Mouse (Mus musculus): ENCODE measurements around the gene Pycard. TPM values are rescaled to one million over a fixed set of nuclear protein-coding genes. Genes with fewer than 3 reads are reported as not detected.
"Not testable (repeated sequence)": the region's sequence is repeated elsewhere in the genome, so short reads cannot be mapped to it uniquely, and the experiment has no call there.

Pycard gene
- polyA plus RNA-seq, 1 experiment from 2014 or later: 22.5 TPM

DNA sequence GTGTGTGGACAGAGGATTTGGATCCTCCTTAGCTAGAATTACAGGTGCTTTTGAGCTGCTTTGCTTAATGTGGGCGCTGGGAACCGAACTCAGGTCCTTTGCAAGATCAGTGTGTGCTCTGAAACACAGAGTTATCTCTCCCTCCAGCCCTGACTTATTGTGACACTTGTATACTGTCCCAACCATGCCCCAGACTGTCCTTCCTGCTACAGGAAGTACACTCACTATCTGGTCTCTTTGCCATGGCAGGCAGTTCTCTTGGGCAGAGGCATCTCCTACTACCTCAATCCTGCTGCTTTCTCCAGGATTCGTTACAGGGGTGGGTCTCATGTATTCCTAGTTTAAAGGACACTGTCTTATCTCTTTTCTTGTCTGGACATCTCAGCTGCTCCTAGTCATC lies 24.6 kb upstream of the Pycard start:
- Histone ChIP-seq H3K9me3 (no peaks in the 10 kb centered on the region), H3K4me3 (no peak overlapping the region), H3K36me3 (no peaks in the 10 kb centered on the region), H3K4me1 (no peaks in the 10 kb centered on the region), H3K27me3 (no peaks in the 10 kb centered on the region), H3K4me2 (replicated peaks) (no peak overlapping the region), H3K9ac (no peak overlapping the region), H3K27ac (no peak overlapping the region)
- no peak for ATAC-seq (ENCODE audit: low FRiP score, low read depth)
- 81% methylated on average over 3 of the region's 3 CpGs for WGBS

DNA sequence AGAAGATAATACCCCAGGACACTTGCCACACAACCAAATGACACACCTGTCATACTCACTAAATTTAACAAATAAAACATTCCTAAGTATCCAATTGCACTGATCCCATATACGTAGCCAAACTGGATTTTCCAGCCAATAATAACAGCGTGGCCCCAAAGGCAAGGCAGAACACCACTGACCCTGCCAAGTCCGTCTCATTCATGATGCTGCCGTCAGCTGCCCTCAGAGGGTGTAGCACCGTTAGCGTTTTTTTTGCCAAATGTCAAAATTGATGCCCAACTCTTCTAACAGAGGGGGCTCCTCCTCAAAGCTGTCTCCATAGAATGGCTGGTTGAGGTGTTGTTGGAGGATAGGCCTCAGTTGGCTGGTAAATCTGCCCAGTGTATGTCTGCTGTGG lies 23.0 kb upstream of the Pycard start:
- H3K4me2 ChIP-seq (replicated peaks): no peak overlapping the region
- no peak for ATAC-seq (ENCODE audit: low FRiP score, low read depth)
- 73% methylated on average over 6 of the region's 6 CpGs for WGBS
- H3K4me1 ChIP-seq: no peaks in the 10 kb centered on the region
- H3K9me3 ChIP-seq: no peaks in the 10 kb centered on the region
- no peak overlapping the region for H3K9ac ChIP-seq
- H3K4me3 ChIP-seq: no peak overlapping the region
- no peak overlapping the region for H3K27ac ChIP-seq
- H3K36me3 ChIP-seq: no peaks in the 10 kb centered on the region
- H3K27me3 ChIP-seq: no peaks in the 10 kb centered on the region

DNA sequence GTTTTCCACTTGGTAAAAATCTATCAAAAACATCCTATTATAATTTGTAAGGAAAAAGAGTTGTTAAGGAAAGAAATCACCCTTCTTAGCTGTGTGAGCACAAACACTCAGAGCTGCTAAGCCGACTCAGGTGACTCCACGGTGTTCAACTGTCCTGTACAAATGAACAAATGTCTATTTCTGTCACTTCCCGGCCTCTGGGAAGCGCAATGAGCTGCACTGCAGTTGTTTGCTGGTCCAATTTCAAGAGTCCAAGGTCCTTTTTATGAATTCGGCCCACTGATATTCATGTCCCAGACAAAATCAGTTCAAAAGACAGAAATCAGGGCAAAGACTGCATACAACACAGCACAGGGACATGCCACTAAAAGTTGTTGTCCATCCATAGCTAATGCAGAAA lies 22.5 kb upstream of the Pycard start:
- H3K4me3 ChIP-seq; H3K36me3 ChIP-seq; H3K9ac ChIP-seq; H3K27me3 ChIP-seq; H3K4me2 ChIP-seq (replicated peaks); H3K4me1 ChIP-seq; H3K9me3 ChIP-seq; H3K27ac ChIP-seq; ATAC-seq (ENCODE audit: low FRiP score, low read depth): not testable (repeated sequence)
- 82% methylated on average over 5 of the region's 5 CpGs for WGBS

DNA sequence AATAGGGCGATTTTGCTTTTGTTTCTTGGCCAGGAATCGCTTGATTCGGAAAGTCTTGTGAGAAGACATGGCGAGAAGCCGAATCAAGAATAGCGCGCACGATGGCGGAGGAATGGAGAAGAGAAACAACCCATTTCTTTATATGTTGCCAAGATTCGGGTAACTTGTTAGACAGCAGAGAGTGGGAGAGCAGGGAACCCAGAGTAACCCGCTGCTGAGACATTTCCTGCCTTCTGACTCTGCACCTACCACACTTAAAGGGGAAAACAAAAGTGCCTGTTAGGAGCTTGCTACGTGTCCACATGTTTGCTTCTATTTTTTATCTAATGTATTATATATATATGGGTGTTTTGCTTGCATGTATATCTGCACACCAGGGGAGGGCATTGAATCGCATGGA lies 19.4 kb upstream of the Pycard start:
- Histone ChIP-seq H3K4me2 (replicated peaks) (no peak overlapping the region), H3K27me3 (peaks cover 22% of the 10 kb centered on the region), H3K9me3 (no peaks in the 10 kb centered on the region), H3K9ac (no peak overlapping the region), H3K27ac (no peak overlapping the region), H3K36me3 (no peaks in the 10 kb centered on the region), H3K4me1 (0 out of 2 replicates have a peak, but pooled peaks cover 4% of the 10 kb centered on the region), H3K4me3 (no peak overlapping the region)
- ATAC-seq (ENCODE audit: low FRiP score, low read depth): no peak
- 88% methylated on average over 13 of the region's 13 CpGs for WGBS

DNA sequence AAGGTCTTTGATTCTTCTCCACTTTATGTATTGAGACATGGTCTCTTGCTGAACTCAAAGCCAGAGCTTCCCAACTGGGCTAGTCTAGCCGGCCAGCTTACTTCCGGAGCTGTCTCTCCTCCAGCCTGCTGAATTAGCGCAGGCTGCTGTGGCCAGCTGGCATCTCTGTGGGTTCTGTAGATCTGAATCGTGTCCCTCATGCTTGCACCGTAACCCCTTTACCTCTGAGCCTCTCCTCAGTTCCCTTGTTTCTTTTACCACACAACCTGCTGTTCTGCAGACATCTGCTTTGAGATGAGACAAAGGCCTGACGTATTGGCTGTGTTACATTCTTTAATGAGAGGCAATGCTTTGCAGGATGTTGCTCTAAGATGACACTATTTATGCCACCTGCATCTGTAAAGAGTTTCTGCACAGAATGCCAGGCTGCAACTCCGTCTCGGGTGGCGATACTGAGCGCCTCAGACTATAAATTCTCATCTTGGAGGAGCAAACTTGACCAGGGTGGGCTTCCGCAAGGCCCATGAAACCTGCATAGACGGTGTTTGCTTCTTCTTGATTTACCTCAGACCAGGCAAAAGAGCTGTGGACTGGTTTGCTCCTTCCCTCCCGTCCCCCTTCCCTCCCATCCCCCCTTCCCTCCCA lies 18.6 kb upstream of the Pycard start:
- Histone ChIP-seq H3K9me3 (no peaks in the 10 kb centered on the region), H3K9ac (no peak overlapping the region), H3K27me3 (peaks cover 22% of the 10 kb centered on the region), H3K4me3 (no peak overlapping the region), H3K36me3 (no peaks in the 10 kb centered on the region), H3K4me1 (0 out of 2 replicates have a peak, but pooled peaks cover 4% of the 10 kb centered on the region), H3K4me2 (replicated peaks) (no peak overlapping the region), H3K27ac (no peak overlapping the region)
- WGBS: 78% methylated on average over 13 of the region's 13 CpGs
- no peak for ATAC-seq (ENCODE audit: low FRiP score, low read depth)

DNA sequence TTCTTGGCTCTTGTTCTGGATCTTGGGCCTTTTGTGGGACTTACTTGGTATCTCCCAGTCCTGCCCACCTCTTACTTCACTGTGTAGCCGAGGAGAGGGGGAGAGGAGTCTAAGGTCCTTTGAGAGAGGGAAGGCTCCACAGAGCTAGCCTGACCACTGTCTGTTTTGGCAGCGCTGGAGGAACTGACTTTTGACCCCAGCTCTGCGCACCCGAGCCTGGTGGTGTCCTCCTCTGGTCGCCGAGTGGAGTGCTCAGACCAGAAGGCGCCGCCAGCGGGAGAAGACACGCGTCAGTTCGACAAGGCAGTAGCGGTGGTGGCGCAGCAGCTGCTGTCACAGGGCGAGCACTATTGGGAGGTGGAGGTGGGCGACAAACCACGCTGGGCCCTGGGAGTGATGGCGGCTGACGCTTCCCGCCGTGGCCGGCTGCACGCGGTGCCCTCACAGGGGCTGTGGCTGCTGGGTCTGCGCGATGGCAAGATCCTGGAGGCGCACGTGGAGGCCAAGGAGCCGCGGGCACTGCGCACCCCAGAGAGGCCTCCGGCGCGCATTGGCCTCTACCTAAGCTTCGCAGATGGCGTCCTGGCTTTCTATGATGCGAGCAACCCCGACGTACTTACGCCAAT lies 16.2 kb upstream of the Pycard start:
- no peak for ATAC-seq (ENCODE audit: low FRiP score, low read depth)
- no peaks in the 10 kb centered on the region for H3K9me3 ChIP-seq
- WGBS: 39% methylated on average over 40 of the region's 40 CpGs
- peak overlapping the region; percentile 28; the same call in 1 of the 2 replicates for H3K4me2 ChIP-seq (replicated peaks)
- H3K36me3 ChIP-seq: no peaks in the 10 kb centered on the region
- H3K4me3 ChIP-seq: no peak overlapping the region
- peaks cover 13% of the 10 kb centered on the region for H3K4me1 ChIP-seq
- H3K27me3 ChIP-seq: peaks cover 25% of the 10 kb centered on the region
- no peak overlapping the region for H3K27ac ChIP-seq
- 0 out of 2 replicates have a peak overlapping the region, but pooled peaks have one; percentile 9 for H3K9ac ChIP-seq

DNA sequence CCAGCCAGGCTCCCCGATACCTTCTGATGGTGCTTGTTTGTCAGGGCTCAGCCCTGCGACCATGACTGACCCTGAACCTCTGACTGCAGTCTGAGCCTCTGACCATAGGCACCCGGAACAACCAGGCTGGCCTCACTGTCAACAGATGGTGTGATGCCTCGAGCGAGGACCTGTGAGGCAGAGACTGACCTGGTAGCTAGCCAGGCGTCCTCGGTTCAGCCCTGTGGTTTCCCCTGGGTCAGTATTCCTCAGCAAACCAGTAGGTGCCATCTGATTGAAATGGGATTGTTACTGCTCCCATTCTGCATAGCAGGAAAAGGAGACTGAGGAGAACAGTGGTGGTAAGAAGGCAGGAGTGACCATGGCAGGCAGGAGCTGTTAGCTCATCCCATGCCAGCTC lies 12.5 kb upstream of the Pycard start:
- Histone ChIP-seq H3K4me3 (no peak overlapping the region), H3K9ac (no peak overlapping the region), H3K4me2 (replicated peaks) (no peak overlapping the region), H3K36me3 (no peaks in the 10 kb centered on the region), H3K27me3 (peaks cover 29% of the 10 kb centered on the region), H3K27ac (no peak overlapping the region), H3K4me1 (peaks cover 25% of the 10 kb centered on the region), H3K9me3 (no peaks in the 10 kb centered on the region)
- 76% methylated on average over 7 of the region's 7 CpGs for WGBS
- ATAC-seq (ENCODE audit: low FRiP score, low read depth): no peak

DNA sequence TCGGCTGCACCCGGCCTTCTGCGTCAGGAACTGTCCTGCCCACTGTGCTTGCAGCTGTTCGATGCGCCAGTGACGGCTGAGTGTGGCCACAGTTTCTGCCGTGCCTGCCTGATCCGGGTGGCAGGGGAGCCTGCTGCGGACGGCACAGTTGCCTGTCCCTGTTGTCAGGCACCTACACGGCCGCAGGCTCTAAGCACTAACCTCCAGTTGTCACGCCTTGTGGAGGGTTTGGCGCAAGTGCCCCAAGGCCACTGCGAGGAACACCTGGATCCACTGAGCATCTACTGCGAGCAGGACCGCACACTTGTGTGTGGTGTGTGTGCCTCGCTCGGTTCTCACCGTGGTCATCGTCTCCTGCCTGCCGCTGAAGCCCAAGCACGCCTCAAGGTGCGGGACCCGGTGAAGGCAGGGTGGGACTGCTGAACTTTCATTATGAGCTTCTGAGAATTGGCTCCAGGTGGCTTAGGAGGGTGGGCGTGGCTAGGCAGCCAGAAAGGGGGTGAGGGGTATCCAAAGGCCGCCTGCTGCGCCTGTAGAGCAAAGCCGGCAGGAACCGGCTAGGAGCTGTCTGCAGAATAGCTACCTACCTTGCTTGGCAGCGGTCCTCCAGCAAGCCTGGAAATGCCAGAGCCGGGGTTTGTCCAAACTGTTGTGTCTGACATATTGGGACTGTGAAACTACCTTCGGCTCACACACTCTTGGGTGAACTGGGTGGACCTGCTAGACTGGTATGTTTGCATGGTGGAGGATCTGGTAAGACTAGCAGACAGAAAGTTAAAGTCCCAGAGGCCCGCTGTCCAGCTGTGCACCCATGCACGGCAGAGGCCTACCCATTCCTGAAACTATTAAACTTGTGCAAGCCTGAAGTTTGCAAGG lies 11.1 kb upstream of the Pycard start:
- Histone ChIP-seq H3K4me2 (replicated peaks) (peak overlapping the region; percentile 60), H3K9me3 (no peaks in the 10 kb centered on the region), H3K4me3 (peak overlapping the region; percentile 36), H3K27me3 (peaks cover 19% of the 10 kb centered on the region), H3K4me1 (peaks cover 22% of the 10 kb centered on the region), H3K36me3 (no peaks in the 10 kb centered on the region), H3K9ac (peak overlapping the region; percentile 59), H3K27ac (peak overlapping the region; percentile 58; the same call in 1 of the 2 replicates)
- ATAC-seq (ENCODE audit: low FRiP score, low read depth): peak; percentile 76
- 13% methylated on average over 35 of the region's 35 CpGs for WGBS

DNA sequence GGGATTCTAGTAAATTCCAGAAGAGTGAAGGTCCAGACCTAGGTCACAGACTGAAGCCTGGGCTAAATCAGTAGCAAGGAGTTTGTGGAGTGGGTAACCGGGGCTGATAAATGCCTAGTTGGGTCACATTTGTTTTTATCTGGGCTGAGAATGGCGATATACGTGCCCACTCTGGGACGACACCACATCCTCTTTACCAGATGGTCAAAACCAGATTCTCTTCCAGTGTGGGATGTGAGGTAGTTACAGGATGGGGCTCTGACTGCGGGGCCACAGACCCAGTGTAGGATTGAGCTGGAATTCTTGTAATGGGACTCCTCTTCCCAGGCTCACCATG lies 10.5 kb upstream of the Pycard start:
- WGBS: 41% methylated on average over 5 of the region's 5 CpGs

DNA sequence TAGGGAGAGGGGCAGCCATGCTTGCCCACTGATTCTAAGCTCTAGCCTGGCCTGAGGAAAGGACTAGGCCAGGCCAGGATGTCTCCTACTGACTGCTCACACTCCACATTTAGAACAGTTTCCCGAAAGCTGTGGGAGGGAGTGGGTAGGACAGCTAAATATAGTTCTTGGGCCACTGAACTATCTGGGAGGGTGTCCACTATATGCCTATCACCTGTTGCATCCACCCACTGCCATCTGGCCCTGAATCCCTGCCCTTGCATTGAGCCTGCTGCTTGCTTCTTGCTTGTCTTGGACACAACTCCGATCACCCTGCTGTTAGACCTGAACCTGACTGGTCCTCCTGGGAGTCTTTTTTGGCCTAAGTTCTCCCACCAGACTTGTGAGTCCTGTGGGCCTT lies 10.0 kb upstream of the Pycard start, which contains the start of gene Trim72:
Trim72 (plus strand) TSS at position 262 of the 400 bp plus-strand sequence.
- Histone ChIP-seq H3K27ac (peak within 1 kb of the TSS; percentile 58; the same call in 1 of the 2 replicates), H3K9me3 (no peaks in the 10 kb centered on the region), H3K9ac (peak within 1 kb of the TSS; percentile 59), H3K27me3 (peaks cover 11% of the 10 kb centered on the region; the same call in 1 of the 2 replicates), H3K36me3 (no peaks in the 10 kb centered on the region), H3K4me3 (peak within 1 kb of the TSS; percentile 36), H3K4me2 (replicated peaks) (peak within 1 kb of the TSS; percentile 60), H3K4me1 (peaks cover 25% of the 10 kb centered on the region)
- ATAC-seq (ENCODE audit: low FRiP score, low read depth): no peak
- WGBS: 86% methylated on average over 2 of the region's 2 CpGs

More for the DNA sequence above, 10.5 kb upstream of the Pycard start:
- peaks cover 12% of the 10 kb centered on the region for H3K27me3 ChIP-seq
- no peaks in the 10 kb centered on the region for H3K9me3 ChIP-seq
- H3K4me2 ChIP-seq (replicated peaks): peak overlapping the region; percentile 60
- ATAC-seq (ENCODE audit: low FRiP score, low read depth): peak; percentile 48
- H3K27ac ChIP-seq: peak overlapping the region; percentile 58; the same call in 1 of the 2 replicates
- peak overlapping the region; percentile 59; the same call in 1 of the 2 replicates for H3K9ac ChIP-seq
- H3K4me3 ChIP-seq: peak overlapping the region; percentile 36; the same call in 1 of the 2 replicates
- no peaks in the 10 kb centered on the region for H3K36me3 ChIP-seq
- H3K4me1 ChIP-seq: peaks cover 25% of the 10 kb centered on the region

DNA sequence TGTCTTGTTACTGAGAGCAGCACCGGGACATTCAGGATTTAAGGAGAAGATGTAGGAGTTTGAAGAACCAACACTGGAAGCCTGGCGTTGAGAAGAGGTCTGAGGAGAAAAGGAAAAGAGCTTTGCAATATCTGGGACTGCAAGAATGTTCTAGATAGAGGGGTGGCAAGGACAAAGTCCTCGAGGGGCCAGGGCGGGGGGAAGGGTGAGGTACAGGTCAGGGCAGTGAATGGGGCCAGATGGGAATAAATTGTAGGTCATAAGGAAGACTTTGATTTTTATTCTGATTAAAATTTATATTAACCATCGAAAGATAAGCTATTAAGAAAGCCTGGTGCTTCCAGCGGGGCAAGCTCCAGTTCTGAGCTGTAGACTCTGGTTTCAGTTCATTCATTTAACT lies 9.4 kb upstream of the Pycard start:
- no peaks in the 10 kb centered on the region for H3K36me3 ChIP-seq
- no peak overlapping the region for H3K4me3 ChIP-seq
- H3K27me3 ChIP-seq: peaks cover 8% of the 10 kb centered on the region; the same call in 1 of the 2 replicates
- no peak for ATAC-seq (ENCODE audit: low FRiP score, low read depth)
- 86% methylated on average over 6 of the region's 6 CpGs for WGBS
- H3K4me1 ChIP-seq: peaks cover 25% of the 10 kb centered on the region
- no peak overlapping the region for H3K4me2 ChIP-seq (replicated peaks)
- no peak overlapping the region for H3K9ac ChIP-seq
- H3K27ac ChIP-seq: no peak overlapping the region
- no peaks in the 10 kb centered on the region for H3K9me3 ChIP-seq
